ENCODE assay signal across 9 mouse cellular contexts in genomic region chr7:6730801-6731200, GRCm38 (mm10). TPM values are rescaled to one million over a fixed set of nuclear protein-coding genes. Genes with fewer than 3 reads are reported as not detected.
DNase-seq lines count a peak whose midpoint lies in the region; ATAC-seq and TF ChIP-seq lines count a peak whose summit lies in the region.
"Had no signal": no experiment of that assay in that cellular context is flagged by ENCODE, and none has a peak within 500 bp of the region (broad histone marks: within the 10 kb centered on the region; RNA-seq: fewer than 3 reads in every experiment).

No protein-coding gene starts in this region.

- H3K4me2 ChIP-seq in heart, embryonic 16.5 days (ENCODE audit: low read depth, low read length) = peak overlapping the region; percentile 61
- H3K4me2 ChIP-seq in liver, postnatal 0 days (ENCODE audit: low read depth, low read length) = peak overlapping the region; percentile 59; the same call in 1 of the 2 replicates

- H3K27ac ChIP-seq in layer of hippocampus, adult 2 months = peak overlapping the region; percentile 95
- peak overlapping the region; percentile 51 for H3K27ac ChIP-seq in heart, embryonic 16.5 days (ENCODE audit: low read length)
- H3K27ac ChIP-seq in liver, postnatal 0 days (ENCODE audit: low read depth) = peak overlapping the region; percentile 81
- H3K27ac ChIP-seq: macrophage had no signal

- H3K9me3 ChIP-seq in heart, embryonic 16.5 days (replicated peaks; ENCODE audit: control insufficient read depth, low read length) = peaks cover 28% of the 10 kb centered on the region
- H3K9me3 ChIP-seq in liver, postnatal 0 days (ENCODE audit: low read length) = peaks cover 12% of the 10 kb centered on the region; the same call in 1 of the 2 replicates

- H3K4me1 ChIP-seq in heart, embryonic 16.5 days (ENCODE audit: control insufficient read depth, insufficient read depth, low read length) = no peaks in the 10 kb centered on the region
- no peaks in the 10 kb centered on the region for H3K4me1 ChIP-seq in liver, postnatal 0 days (ENCODE audit: insufficient read depth)

- no peak for ATAC-seq in heart, embryonic 16.5 days (replicated peaks; ENCODE audit: extremely low read depth, insufficient read depth, low FRiP score)
- ATAC-seq in liver, postnatal 0 days = no peak

- H3K27me3 ChIP-seq in heart, embryonic 16.5 days (ENCODE audit: control insufficient read depth, insufficient read depth, low read length) = no peaks in the 10 kb centered on the region
- H3K27me3 ChIP-seq in liver, postnatal 0 days (ENCODE audit: insufficient read depth, low read length) = no peaks in the 10 kb centered on the region

- 50% methylated on average over 15 of the region's 15 CpGs for WGBS in heart, embryonic 16.5 days
- WGBS in liver, postnatal 0 days (ENCODE audit: insufficient replicate concordance) = 42% methylated on average over 15 of the region's 15 CpGs

- H3K4me3 ChIP-seq in layer of hippocampus, adult 2 months = peak overlapping the region; percentile 79
- peak overlapping the region; percentile 74 for H3K4me3 ChIP-seq in heart, embryonic 16.5 days (ENCODE audit: low read length)
- H3K4me3 ChIP-seq in liver, postnatal 0 days (ENCODE audit: low read depth, low read length) = peak overlapping the region; percentile 53

- DNase-seq in layer of hippocampus, adult 2 months (ENCODE audit: low spot score in 2 of 2) = peak in 1 of 2 experiments; percentile 17
- no peak for DNase-seq in layer of hippocampus, adult 11-12 months (ENCODE audit: low spot score)
- DNase-seq in cerebellum, adult 9-11 months = peak; percentile 57
- DNase-seq in liver, postnatal 0 days = no peak
- no peak for DNase-seq in ovary, postnatal 14 days (ENCODE audit: low spot score)
- no peak for DNase-seq in kidney, adult 9 months
- no peak for DNase-seq in adrenal gland, postnatal 25 days

- no peak for TF ChIP-seq CTCF in layer of hippocampus, adult 2 months (conservative IDR thresholded peaks at IDR 0.05)
- no peak for TF ChIP-seq CTCF in liver, postnatal 0 days (IDR thresholded peaks at IDR 0.05; ENCODE audit: low read depth)

- H3K9ac ChIP-seq in heart, embryonic 16.5 days (ENCODE audit: low read length) = peak overlapping the region; percentile 65
- H3K9ac ChIP-seq in liver, postnatal 0 days (replicated peaks) = peak overlapping the region; percentile 38

- TF ChIP-seq EP300 in liver, postnatal 0 days (IDR thresholded peaks at IDR 0.05; ENCODE audit: low read depth) = no peak

- peaks cover 3% of the 10 kb centered on the region; the same call in 1 of the 2 replicates for H3K36me3 ChIP-seq in heart, embryonic 16.5 days (ENCODE audit: control insufficient read depth, insufficient read depth)
- H3K36me3 ChIP-seq in liver, postnatal 0 days (replicated peaks; ENCODE audit: insufficient read depth, low read length) = peaks cover 3% of the 10 kb centered on the region

RNA-seq across cellular contexts. Expression of gene Usp29, which starts 0.4 kb away (rescaled TPM):
- total RNA-seq in layer of hippocampus, adult 2 months (2021) = 10 to 100 TPM; 29.7 to 31.6 TPM
- polyA plus RNA-seq in heart, embryonic 16.5 days (2015; fragmentation: Nextera tagmentation; extraction: Ambion mirVana) = 5.9 and 6.1 TPM in 2 replicates
- polyA plus RNA-seq in liver, postnatal 0 days (2015; fragmentation: Nextera tagmentation; extraction: Ambion mirVana) = 1.1 and 1.5 TPM in 2 replicates
- 1.2 and 1.7 TPM in 2 replicates for total RNA-seq in adrenal gland, postnatal 25 days (2021)
- polyA plus RNA-seq: macrophage had no signal

RNA-seq across cellular contexts. Expression of gene Peg3, which starts 0.6 kb away (rescaled TPM):
- total RNA-seq in layer of hippocampus, adult 2 months (2021) = 100 to 1,000 TPM; 172 to 173 TPM
- polyA plus RNA-seq in heart, embryonic 16.5 days (2015; fragmentation: Nextera tagmentation; extraction: Ambion mirVana) = 86.6 and 88.1 TPM in 2 replicates
- polyA plus RNA-seq in liver, postnatal 0 days (2015; fragmentation: Nextera tagmentation; extraction: Ambion mirVana) = 29.6 and 36.4 TPM in 2 replicates
- 32.2 and 49.5 TPM in 2 replicates for total RNA-seq in adrenal gland, postnatal 25 days (2021)
- polyA plus RNA-seq: macrophage had no signal

RNA-seq across cellular contexts. Expression of gene Zim1, which starts 34.6 kb away (rescaled TPM):
- 1 to 10 TPM; 5.0 to 6.5 TPM for total RNA-seq in layer of hippocampus, adult 2 months (2021)
- polyA plus RNA-seq in heart, embryonic 16.5 days (2015; fragmentation: Nextera tagmentation; extraction: Ambion mirVana) = 6.6 and 11.6 TPM in 2 replicates
- polyA plus RNA-seq in liver, postnatal 0 days (2015; fragmentation: Nextera tagmentation; extraction: Ambion mirVana) = 0.71 and 0.90 TPM in 2 replicates
- 5.5 and 5.8 TPM in 2 replicates for total RNA-seq in adrenal gland, postnatal 25 days (2021)
- polyA plus RNA-seq: macrophage had no signal

Comparison
In these comparisons a context has a peak if more than half of its experiments do, and no peak if none do; other contexts are left out.
1. RNA of gene Usp29, which starts 0.4 kb away (total RNA-seq): 29.7 to 31.6 TPM in layer of hippocampus, adult 2 months; 1.2 to 1.7 TPM in adrenal gland, postnatal 25 days; every median in the first group is over 10 times any median in the second.
2. Peak in every context shown above with its lines, with median percentiles within 50 percentile points of each other: H3K27ac ChIP-seq and H3K4me3 ChIP-seq.